Mouse (Mus musculus) CH12F3 (cell line): ENCODE measurements around the gene Comp.

ENCODE experiments used
- in situ Hi-C: fragments of 300-500 bp; cut with MboI; formaldehyde crosslinking; loops from 2 replicates; pipeline ENCODE4 v1.14.3; 2020; ENCODE audit warnings: low sequenced_read_pairs

Comp gene

DNA sequence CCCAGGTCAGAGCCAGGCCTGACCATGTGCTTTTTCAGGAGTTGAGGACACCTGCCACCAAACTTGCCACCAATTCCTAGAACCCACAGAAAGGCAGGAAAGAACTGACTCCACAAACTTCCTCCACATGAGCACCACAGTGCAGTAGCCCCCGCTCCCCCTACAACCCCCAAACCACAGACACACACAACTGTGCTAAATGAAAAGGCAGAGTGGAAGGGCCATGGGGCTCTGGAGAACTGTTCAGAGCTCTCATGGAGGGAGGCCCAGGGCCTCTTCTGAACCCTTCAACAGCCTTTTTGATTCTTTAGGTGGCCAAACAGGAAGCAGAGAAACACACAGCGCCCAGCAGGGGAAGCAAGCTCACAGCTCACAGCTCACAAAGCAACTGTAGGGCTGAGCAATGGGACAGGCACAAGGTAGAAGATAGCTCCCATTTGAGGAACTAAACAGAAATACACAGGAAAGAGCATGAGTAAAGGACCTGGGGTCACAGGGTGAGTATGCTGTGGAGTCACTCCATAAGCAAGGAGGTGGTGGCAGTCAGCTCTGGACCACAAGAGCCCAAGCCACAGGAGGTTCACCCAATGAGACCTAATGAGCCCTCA is 53.0 kb downstream of the Comp start:
- in situ Hi-C loops, result no loop called here

DNA sequence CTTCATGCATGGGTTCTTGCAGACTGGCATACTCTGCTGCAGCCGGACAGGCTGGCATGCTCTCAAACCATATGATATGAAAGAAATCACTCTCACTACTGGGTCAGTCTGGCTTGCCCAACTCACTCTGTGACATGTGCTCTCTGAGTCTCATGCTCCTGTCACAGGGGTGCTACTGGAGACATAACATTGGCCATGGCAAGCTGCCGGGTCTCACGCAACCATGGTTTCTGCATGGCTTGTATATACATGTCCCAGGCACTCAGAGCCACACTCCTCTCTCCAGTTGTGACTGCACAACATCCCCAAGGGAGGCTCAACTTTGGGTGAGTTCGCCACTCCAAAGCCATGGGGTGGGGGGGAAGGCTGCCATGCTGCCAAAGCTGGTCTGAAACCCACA is 57.9 kb downstream of the Comp start:
- in situ Hi-C loops, result no loop called here
